Mouse (Mus musculus) neural tube, embryonic 15.5 days (tissue): ENCODE measurements at regions not wholly inside any gene's neighbourhood (a gene's known extent, or its start where the extent isn't known, plus 50 kb on each side); places are given as distances from the start of the nearest gene placed in this dataset.

ENCODE experiments used
- ATAC-seq: fragments of 200-750 bp; cut with Nextera tagmentation; 2 replicates; pipeline ENCODE4 v1.8.0; 2017; ENCODE audit warnings: mild to moderate bottlenecking, moderate TSS enrichment, moderate library complexity; ENCODE audit not compliant: low FRiP score
- H3K27ac ChIP-seq: fragments of 300-500 bp; sonication (generic); replicated peaks from 2 replicates; pipeline ENCODE4 v1.5.1; 2015; ENCODE audit warnings: mild to moderate bottlenecking, inconsistent platforms
- H3K27me3 ChIP-seq: fragments of 300-500 bp; sonication (generic); replicated peaks from 2 replicates; pipeline ENCODE4 v1.6.1; 2015; ENCODE audit warnings: inconsistent platforms
- H3K36me3 ChIP-seq: fragments of 300-500 bp; sonication (generic); 2 replicates; pipeline ENCODE4 v1.6.1; 2015; ENCODE audit warnings: inconsistent platforms
- H3K4me1 ChIP-seq: fragments of 300-500 bp; sonication (generic); 2 replicates; pipeline ENCODE4 v1.6.1; 2015; ENCODE audit warnings: inconsistent platforms
- H3K4me2 ChIP-seq: fragments of 300-500 bp; sonication (generic); 2 replicates; pipeline ENCODE4 v1.6.1; 2015; ENCODE audit warnings: inconsistent platforms, mild to moderate bottlenecking, moderate library complexity
- H3K4me3 ChIP-seq: fragments of 300-500 bp; sonication (generic); replicated peaks from 2 replicates; pipeline ENCODE4 v1.5.1; 2015; ENCODE audit warnings: mild to moderate bottlenecking, inconsistent platforms
- H3K9ac ChIP-seq: fragments of 300-500 bp; sonication (generic); replicated peaks from 2 replicates; pipeline ENCODE4 v1.6.1; 2015; ENCODE audit warnings: mild to moderate bottlenecking, inconsistent platforms
- H3K9me3 ChIP-seq: fragments of 300-500 bp; sonication (generic); replicated peaks from 2 replicates; pipeline ENCODE4 v1.6.1; 2016; ENCODE audit warnings: inconsistent platforms
- WGBS: fragments of 180-500 bp; shearing (Covaris S2); methylation state at CpG from one replicate; pipeline ENCODE4 v1.1.7; 2015; ENCODE audit warnings: mixed read lengths; 5-methylcytosine and 5-hydroxymethylcytosine counted together

DNA sequence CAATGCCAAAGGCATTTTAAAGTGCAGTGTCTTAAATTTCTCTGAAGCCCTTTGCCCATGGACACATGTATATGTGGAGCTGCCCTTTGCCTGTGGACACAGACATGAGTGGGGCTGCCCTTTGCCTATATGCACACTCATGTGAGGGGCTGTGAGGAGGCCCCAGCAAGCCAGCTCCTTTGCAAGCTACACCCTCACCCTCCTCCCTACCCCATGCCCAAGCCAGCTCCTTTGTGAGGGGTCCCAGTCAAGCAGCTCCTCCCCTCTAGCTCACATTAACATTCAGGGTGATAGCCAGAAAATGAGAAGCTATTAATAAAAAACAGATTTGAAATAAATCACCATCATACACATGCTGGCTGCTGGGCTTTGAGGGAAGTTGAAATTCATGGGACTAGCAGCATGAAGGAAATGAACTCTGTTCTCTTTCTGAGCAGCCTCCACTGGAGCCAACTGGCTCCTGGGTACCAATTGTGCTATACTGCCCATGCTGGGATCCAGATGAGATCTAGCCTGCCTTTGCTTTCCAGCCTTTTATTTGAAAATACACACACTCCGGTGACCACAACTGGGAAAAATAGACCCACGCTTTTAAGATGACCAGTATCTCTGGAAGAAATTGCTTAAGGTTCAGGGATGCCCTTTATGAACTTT, 151.4 kb downstream of the Abcc12 start:
- no peak for ATAC-seq
- Histone ChIP-seq H3K4me1 (peaks cover 7% of the 10 kb centered on the region; the same call in 1 of the 2 replicates), H3K9ac (no peak overlapping the region), H3K27me3 (no peaks in the 10 kb centered on the region), H3K36me3 (no peaks in the 10 kb centered on the region), H3K27ac (0 out of 2 replicates have a peak overlapping the region, but pooled peaks have one; percentile 28), H3K9me3 (no peaks in the 10 kb centered on the region), H3K4me3 (no peak overlapping the region), H3K4me2 (no peak overlapping the region)
- 89% methylated on average over 2 of the region's 2 CpGs for WGBS

DNA sequence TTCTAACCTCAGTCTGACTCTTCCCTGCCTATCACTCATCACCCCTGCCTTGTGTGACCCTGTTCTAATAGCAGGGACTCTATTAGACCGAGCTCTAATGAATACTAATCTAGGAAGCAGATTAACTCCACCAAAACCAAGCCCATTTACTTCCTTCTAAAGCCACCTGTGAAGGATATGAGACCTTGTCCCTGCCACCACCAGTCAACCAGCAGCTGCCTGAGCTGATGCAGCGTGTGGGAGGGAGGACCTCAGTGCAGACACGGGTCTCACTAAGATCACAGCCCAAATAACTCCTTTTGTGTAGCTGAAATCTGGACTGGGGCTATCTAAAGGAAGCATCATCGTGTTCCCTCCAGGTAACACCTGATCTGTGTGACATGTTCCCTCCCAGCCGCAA, 152.4 kb downstream of the Abcc12 start:
- peaks cover 7% of the 10 kb centered on the region; the same call in 1 of the 2 replicates for H3K4me1 ChIP-seq
- H3K4me2 ChIP-seq, result no peak overlapping the region
- 64% methylated on average over 5 of the region's 5 CpGs for WGBS
- no peaks in the 10 kb centered on the region for H3K27me3 ChIP-seq
- no peak overlapping the region for H3K4me3 ChIP-seq
- no peak overlapping the region for H3K27ac ChIP-seq
- H3K9ac ChIP-seq, result no peak overlapping the region
- ATAC-seq, result no peak
- no peaks in the 10 kb centered on the region for H3K9me3 ChIP-seq
- no peaks in the 10 kb centered on the region for H3K36me3 ChIP-seq

DNA sequence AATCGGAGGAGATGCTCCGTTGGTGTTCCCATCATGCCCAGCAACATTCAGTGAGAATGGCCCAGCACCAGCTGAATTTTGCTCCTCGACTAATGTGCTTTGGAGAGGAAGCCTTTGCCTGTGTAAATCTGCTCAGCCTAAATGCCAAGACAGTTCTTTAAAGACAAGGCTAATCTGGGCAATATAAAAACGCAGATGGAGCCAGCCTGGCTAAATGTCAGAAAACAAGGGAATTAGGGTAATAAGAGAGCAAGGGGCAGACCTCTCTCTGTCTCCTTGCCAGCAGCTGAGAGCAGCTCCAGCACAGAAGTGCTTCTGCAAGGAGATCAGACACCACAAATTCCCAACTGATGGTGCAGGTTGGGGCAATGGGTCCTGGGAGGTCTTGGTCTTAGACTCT, 154.4 kb downstream of the Abcc12 start:
- Histone ChIP-seq H3K27ac (no peak overlapping the region), H3K4me1 (peaks cover 7% of the 10 kb centered on the region; the same call in 1 of the 2 replicates), H3K36me3 (no peaks in the 10 kb centered on the region), H3K9ac (no peak overlapping the region), H3K27me3 (no peaks in the 10 kb centered on the region), H3K9me3 (no peaks in the 10 kb centered on the region), H3K4me3 (no peak overlapping the region), H3K4me2 (no peak overlapping the region)
- WGBS, result 53% methylated on average over 4 of the region's 4 CpGs
- ATAC-seq, result no peak

DNA sequence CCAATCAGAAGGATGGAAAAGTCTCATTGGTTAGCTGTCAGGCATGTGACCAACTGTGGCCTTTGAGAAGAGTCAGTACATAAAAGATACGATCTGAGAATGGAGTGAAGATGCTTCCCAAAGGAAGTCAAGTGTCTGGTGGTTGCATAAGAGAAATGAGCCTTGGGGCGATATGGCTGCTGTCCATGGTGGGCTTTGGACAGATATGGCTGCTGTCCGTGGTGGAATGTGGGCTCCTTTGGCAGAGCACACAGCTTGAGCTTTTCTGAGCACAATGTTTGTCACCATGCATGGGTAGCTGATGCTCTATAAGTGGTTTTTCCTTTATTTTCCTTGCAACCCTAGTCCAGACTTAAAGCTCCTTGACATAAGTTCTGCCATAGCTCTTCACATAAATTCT, 155.1 kb downstream of the Abcc12 start:
- no peak overlapping the region for H3K9ac ChIP-seq
- no peaks in the 10 kb centered on the region for H3K27me3 ChIP-seq
- H3K36me3 ChIP-seq, result no peaks in the 10 kb centered on the region
- no peak overlapping the region for H3K27ac ChIP-seq
- ATAC-seq, result no peak
- 85% methylated on average over 3 of the region's 3 CpGs for WGBS
- no peak overlapping the region for H3K4me3 ChIP-seq
- peaks cover 7% of the 10 kb centered on the region; the same call in 1 of the 2 replicates for H3K4me1 ChIP-seq
- H3K9me3 ChIP-seq, result no peaks in the 10 kb centered on the region
- H3K4me2 ChIP-seq, result no peak overlapping the region

DNA sequence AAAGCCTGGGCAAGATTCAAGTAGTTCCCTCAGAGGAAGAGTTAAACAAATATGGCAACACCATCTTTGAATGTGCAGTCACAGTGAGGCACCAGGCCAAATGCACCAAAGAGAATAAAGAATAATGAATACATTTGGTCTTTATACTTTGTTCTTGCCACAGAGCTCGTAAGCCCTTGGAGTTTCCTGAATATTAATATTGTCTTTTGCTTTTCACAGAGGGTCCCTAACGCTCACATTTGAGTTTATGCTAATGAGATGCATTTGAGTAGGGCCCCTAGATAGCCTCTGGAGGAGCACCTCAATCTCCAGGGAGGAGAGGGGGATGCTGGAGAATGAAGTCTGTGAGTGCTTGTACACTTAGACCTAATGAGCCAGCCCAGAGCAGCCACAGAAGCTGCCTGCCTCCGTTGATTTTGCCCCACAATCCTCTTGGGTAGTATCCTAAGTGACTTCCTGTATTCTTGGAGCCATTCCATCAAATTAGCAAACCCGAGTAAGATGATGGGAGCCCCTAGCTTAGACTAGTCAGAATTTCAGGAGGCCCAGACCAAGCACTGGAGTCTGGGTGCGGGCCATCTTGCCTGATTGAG, 161.3 kb downstream of the Abcc12 start:
- H3K9me3 ChIP-seq, result no peaks in the 10 kb centered on the region
- no peak overlapping the region for H3K4me2 ChIP-seq
- ATAC-seq, result no peak
- WGBS, result 59% methylated on average over 5 of the region's 5 CpGs
- H3K27me3 ChIP-seq, result no peaks in the 10 kb centered on the region
- H3K4me1 ChIP-seq, result 0 out of 2 replicates have a peak, but pooled peaks cover 10% of the 10 kb centered on the region
- no peak overlapping the region for H3K9ac ChIP-seq
- no peak overlapping the region for H3K4me3 ChIP-seq
- H3K27ac ChIP-seq, result no peak overlapping the region
- no peaks in the 10 kb centered on the region for H3K36me3 ChIP-seq

- no peaks in the 10 kb centered on the region for H3K36me3 ChIP-seq
- ATAC-seq, result no peak
- H3K4me1 ChIP-seq, result 0 out of 2 replicates have a peak, but pooled peaks cover 10% of the 10 kb centered on the region
- no peak overlapping the region for H3K27ac ChIP-seq
- no peaks in the 10 kb centered on the region for H3K27me3 ChIP-seq
- H3K9ac ChIP-seq, result no peak overlapping the region
- no peaks in the 10 kb centered on the region for H3K9me3 ChIP-seq
- H3K4me2 ChIP-seq, result no peak overlapping the region
- no peak overlapping the region for H3K4me3 ChIP-seq
- WGBS, result 26% methylated on average over 7 of the region's 7 CpGs
Observed at GRCm38 (mm10) chr8:86418414-86418981, 162.0 kb downstream of the Abcc12 start.

DNA sequence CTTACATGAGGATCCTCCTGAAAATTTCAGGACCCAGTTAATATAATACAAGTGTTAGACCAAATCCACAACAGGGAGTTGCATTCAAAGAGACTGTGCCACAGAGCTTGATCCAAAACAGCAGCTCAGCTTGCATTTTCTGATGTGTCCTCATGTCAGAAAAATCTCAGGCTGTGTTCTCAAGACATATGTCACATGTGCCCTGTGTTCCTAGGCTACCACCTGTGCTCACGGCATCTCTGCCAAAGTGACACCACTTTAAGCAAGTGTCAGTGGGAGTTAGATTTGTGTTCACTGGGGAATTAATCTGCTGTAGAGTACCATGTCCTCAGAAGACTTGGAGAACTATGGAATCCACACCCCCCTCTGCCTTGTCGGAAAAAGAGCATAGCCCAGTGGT, 165.3 kb downstream of the Abcc12 start:
- Histone ChIP-seq H3K9me3 (no peaks in the 10 kb centered on the region), H3K9ac (no peak overlapping the region), H3K4me1 (0 out of 2 replicates have a peak, but pooled peaks cover 10% of the 10 kb centered on the region), H3K4me3 (no peak overlapping the region), H3K27ac (no peak overlapping the region), H3K4me2 (no peak overlapping the region), H3K27me3 (no peaks in the 10 kb centered on the region), H3K36me3 (no peaks in the 10 kb centered on the region)
- ATAC-seq, result no peak
- 95% methylated on average over 2 of the region's 2 CpGs for WGBS

- no peak overlapping the region for H3K4me3 ChIP-seq
- no peaks in the 10 kb centered on the region for H3K4me1 ChIP-seq
- H3K9me3 ChIP-seq, result no peaks in the 10 kb centered on the region
- ATAC-seq, result no peak
- WGBS, result 90% methylated on average over 8 of the region's 8 CpGs
- no peaks in the 10 kb centered on the region for H3K27me3 ChIP-seq
- H3K36me3 ChIP-seq, result no peaks in the 10 kb centered on the region
- H3K27ac ChIP-seq, result no peak overlapping the region
- H3K4me2 ChIP-seq, result no peak overlapping the region
- no peak overlapping the region for H3K9ac ChIP-seq
Observed at GRCm38 (mm10) chr8:86411232-86411631, 169.3 kb downstream of the Abcc12 start.

GRCm38 (mm10) chr8:86406196-86406595, 174.3 kb downstream of the Abcc12 start:
- no peak overlapping the region for H3K4me2 ChIP-seq
- no peak for ATAC-seq
- 59% methylated on average over 3 of the region's 3 CpGs for WGBS

GRCm38 (mm10) chr8:86403434-86403833, 177.1 kb downstream of the Abcc12 start:
- no peak for ATAC-seq

More at GRCm38 (mm10) chr8:86406196-86406595, 174.3 kb downstream of the Abcc12 start:
- Histone ChIP-seq H3K4me1 (peaks cover 9% of the 10 kb centered on the region), H3K9ac (no peak overlapping the region), H3K36me3 (no peaks in the 10 kb centered on the region), H3K4me3 (no peak overlapping the region), H3K27me3 (no peaks in the 10 kb centered on the region), H3K27ac (no peak overlapping the region), H3K9me3 (no peaks in the 10 kb centered on the region)

DNA sequence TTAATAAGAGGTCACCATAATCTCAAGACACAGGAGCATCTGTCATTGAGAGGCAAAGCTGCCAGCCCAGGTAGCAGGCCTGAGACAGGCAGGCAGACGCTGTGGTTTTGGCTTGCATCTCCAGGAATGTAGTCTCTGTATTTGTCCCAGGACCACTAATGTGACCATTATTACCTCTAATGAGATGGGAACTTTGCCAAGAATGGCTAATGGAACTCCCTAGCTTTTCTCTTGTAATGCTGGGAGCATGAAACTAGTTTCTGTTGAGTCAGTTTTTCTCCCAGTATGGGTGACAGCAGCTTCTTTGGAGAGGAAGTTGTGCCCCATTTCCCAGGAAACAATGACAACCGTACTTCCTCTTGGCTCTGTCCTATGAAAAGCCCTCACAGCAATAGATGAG, 178.5 kb downstream of the Abcc12 start:
- H3K27me3 ChIP-seq, result no peaks in the 10 kb centered on the region
- no peaks in the 10 kb centered on the region for H3K36me3 ChIP-seq
- WGBS, result 43% methylated on average over 2 of the region's 2 CpGs
- no peak overlapping the region for H3K27ac ChIP-seq
- no peak for ATAC-seq
- no peak overlapping the region for H3K4me2 ChIP-seq
- peaks cover 9% of the 10 kb centered on the region for H3K4me1 ChIP-seq
- no peaks in the 10 kb centered on the region for H3K9me3 ChIP-seq
- no peak overlapping the region for H3K9ac ChIP-seq
- H3K4me3 ChIP-seq, result no peak overlapping the region

More at GRCm38 (mm10) chr8:86403434-86403833, 177.1 kb downstream of the Abcc12 start:
- Histone ChIP-seq H3K4me3 (no peak overlapping the region), H3K4me2 (no peak overlapping the region), H3K9ac (no peak overlapping the region), H3K27ac (peak overlapping the region; percentile 56), H3K9me3 (no peaks in the 10 kb centered on the region), H3K36me3 (no peaks in the 10 kb centered on the region), H3K4me1 (peaks cover 9% of the 10 kb centered on the region), H3K27me3 (no peaks in the 10 kb centered on the region)
- WGBS, result 70% methylated on average over 4 of the region's 4 CpGs

GRCm38 (mm10) chr8:86395121-86395520, 185.4 kb downstream of the Abcc12 start:
- no peak for ATAC-seq
- WGBS, result 92% methylated on average over 3 of the region's 3 CpGs
- Histone ChIP-seq H3K4me1 (peaks cover 7% of the 10 kb centered on the region), H3K36me3 (no peaks in the 10 kb centered on the region), H3K4me2 (no peak overlapping the region), H3K27ac (no peak overlapping the region), H3K9me3 (no peaks in the 10 kb centered on the region), H3K27me3 (no peaks in the 10 kb centered on the region), H3K9ac (no peak overlapping the region), H3K4me3 (no peak overlapping the region)
